Mouse (Mus musculus): ENCODE data around the gene Hist1h3e. TPM values are rescaled to one million over a fixed set of nuclear protein-coding genes. Genes with fewer than 3 reads are reported as not detected.

Hist1h3e gene
- polyA plus RNA-seq, 1 experiment = 36.8 TPM

- WGBS = 86% methylated on average over 5 of the region's 5 CpGs
- Histone ChIP-seq H3K4me3 (ENCODE audit: extremely low read depth, insufficient read depth, insufficient read length) (no peak overlapping the region), H3K27ac (ENCODE audit: insufficient read depth, low read length) (no peak overlapping the region), H3K36me3 (ENCODE audit: control insufficient read depth, insufficient read depth, low read length) (no peaks in the 10 kb centered on the region), H3K27me3 (ENCODE audit: control insufficient read depth, insufficient read depth, low read length) (no peaks in the 10 kb centered on the region), H3K4me1 (ENCODE audit: control insufficient read depth, insufficient read depth, insufficient read length) (no peaks in the 10 kb centered on the region)
- no peak for DNase-seq (ENCODE audit: low read depth in 1 of 2, low spot score in 2 of 2)
- no peak for TF ChIP-seq CTCF (IDR thresholded peaks at IDR 0.05; ENCODE audit: extremely low read depth, insufficient read depth, insufficient read length, insufficient replicate concordance)
- TF ChIP-seq POLR2A (IDR thresholded peaks at IDR 0.05; ENCODE audit: low read depth, low read length) = no peak
Observed at GRCm38 (mm10) chr13:23515281-23515680, 46.9 kb downstream of the Hist1h3e start.

GRCm38 (mm10) chr13:23513517-23513916, 48.7 kb downstream of the Hist1h3e start:
- TF ChIP-seq CTCF (IDR thresholded peaks at IDR 0.05; ENCODE audit: extremely low read depth, insufficient read depth, insufficient read length, insufficient replicate concordance) (no peak), POLR2A (IDR thresholded peaks at IDR 0.05; ENCODE audit: low read depth, low read length) (no peak)
- WGBS = 97% methylated on average over 1 of the region's 1 CpGs
- Histone ChIP-seq H3K27ac (ENCODE audit: insufficient read depth, low read length) (no peak overlapping the region), H3K4me3 (ENCODE audit: extremely low read depth, insufficient read depth, insufficient read length) (no peak overlapping the region), H3K36me3 (ENCODE audit: control insufficient read depth, insufficient read depth, low read length) (no peaks in the 10 kb centered on the region), H3K4me1 (ENCODE audit: control insufficient read depth, insufficient read depth, insufficient read length) (no peaks in the 10 kb centered on the region), H3K27me3 (ENCODE audit: control insufficient read depth, insufficient read depth, low read length) (no peaks in the 10 kb centered on the region)
- no peak for DNase-seq (ENCODE audit: low read depth in 1 of 2, low spot score in 2 of 2)

Other genes with a start within 250 kb of the Hist1h3e start
- 0.70 and 0.90 TPM in 2 replicates for gene Zfp322a, start 193.2 kb downstream of the Hist1h3e start, polyA plus RNA-seq (2012; rRNA removed)
- 1.8 TPM in 2 replicates for gene Abt1, start 138.5 kb downstream of the Hist1h3e start, polyA plus RNA-seq (2012; rRNA removed)
- 0.19 and 0.56 TPM in 2 replicates for gene Btn1a1, start 96.5 kb downstream of the Hist1h3e start, polyA plus RNA-seq (2012; rRNA removed)
- 0.04 TPM in 1 of 2 replicates, not detected in the other for gene Btn2a2, start 73.5 kb downstream of the Hist1h3e start, polyA plus RNA-seq (2012; rRNA removed)
- 26.5 and 53.6 TPM in 2 replicates for gene Hist1h4h, start 31.3 kb downstream of the Hist1h3e start, polyA plus RNA-seq (2012; rRNA removed)
- gene Hist1h2af, start 28.5 kb downstream of the Hist1h3e start, polyA plus RNA-seq (2012; rRNA removed) = 733 and 772 TPM in 2 replicates
- gene Hist1h3g, start 26.9 kb downstream of the Hist1h3e start, polyA plus RNA-seq (2012; rRNA removed) = 34.4 and 52.1 TPM in 2 replicates
- 4.9 and 8.4 TPM in 2 replicates for gene Hist1h2bh, start 19.0 kb downstream of the Hist1h3e start, polyA plus RNA-seq (2012; rRNA removed)
- gene Hist1h3f, start 18.3 kb downstream of the Hist1h3e start, polyA plus RNA-seq (2012; rRNA removed) = 10.2 and 16.1 TPM in 2 replicates
- gene Hist1h4f, start 10.7 kb downstream of the Hist1h3e start, polyA plus RNA-seq (2012; rRNA removed) = 24.8 and 33.8 TPM in 2 replicates
- gene Hist1h1d, start 9.1 kb downstream of the Hist1h3e start, polyA plus RNA-seq (2012; rRNA removed) = 0.30 and 0.39 TPM in 2 replicates
- 15.5 and 23.4 TPM in 2 replicates for gene Hist1h2ae, start 8.9 kb upstream of the Hist1h3e start, polyA plus RNA-seq (2012; rRNA removed)
- 57.5 and 66.9 TPM in 2 replicates for gene Hist1h2bg, start 9.0 kb upstream of the Hist1h3e start, polyA plus RNA-seq (2012; rRNA removed)
- gene Hist1h2bf, start 11.8 kb upstream of the Hist1h3e start, polyA plus RNA-seq (2012; rRNA removed) = 26.2 and 28.3 TPM in 2 replicates
- 12.2 and 23.2 TPM in 2 replicates for gene Hist1h2ad, start 12.0 kb upstream of the Hist1h3e start, polyA plus RNA-seq (2012; rRNA removed)
- gene Hist1h3d, start 13.4 kb upstream of the Hist1h3e start, polyA plus RNA-seq (2012; rRNA removed) = 20.9 and 27.9 TPM in 2 replicates
- 19.1 and 20.9 TPM in 2 replicates for gene Hist1h4d, start 19.2 kb upstream of the Hist1h3e start, polyA plus RNA-seq (2012; rRNA removed)
- 2.8 and 3.8 TPM in 2 replicates for gene Hist1h2be, start 58.8 kb upstream of the Hist1h3e start, polyA plus RNA-seq (2012; rRNA removed)
- 2.9 and 3.7 TPM in 2 replicates for gene Hist1h1e, start 60.2 kb upstream of the Hist1h3e start, polyA plus RNA-seq (2012; rRNA removed)
- gene Hist1h2ac, start 121.6 kb upstream of the Hist1h3e start, polyA plus RNA-seq (2012; rRNA removed) = 1.2 and 2.0 TPM in 2 replicates
- gene Hist1h2bc, start 121.8 kb upstream of the Hist1h3e start, polyA plus RNA-seq (2012; rRNA removed) = 41.8 and 44.4 TPM in 2 replicates
- gene Hist1h1t, start 133.4 kb upstream of the Hist1h3e start, polyA plus RNA-seq (2012; rRNA removed) = not detected in 2 replicates
- 20.0 and 33.6 TPM in 2 replicates for gene Hist1h4c, start 136.1 kb upstream of the Hist1h3e start, polyA plus RNA-seq (2012; rRNA removed)
- 20.7 and 26.1 TPM in 2 replicates for gene Hfe, start 148.5 kb upstream of the Hist1h3e start, polyA plus RNA-seq (2012; rRNA removed)
- gene Hist1h1c, start 176.4 kb upstream of the Hist1h3e start, polyA plus RNA-seq (2012; rRNA removed) = 20.9 and 25.5 TPM in 2 replicates
- gene Hist1h3c, start 183.2 kb upstream of the Hist1h3e start, polyA plus RNA-seq (2012; rRNA removed) = 35.9 and 50.3 TPM in 2 replicates
- gene Hist1h2bb, start 184.4 kb upstream of the Hist1h3e start, polyA plus RNA-seq (2012; rRNA removed) = 23.7 and 32.9 TPM in 2 replicates
- gene Hist1h2ab, start 188.8 kb upstream of the Hist1h3e start, polyA plus RNA-seq (2012; rRNA removed) = 28.4 and 40.3 TPM in 2 replicates
- 54.9 and 68.9 TPM in 2 replicates for gene Hist1h3b, start 189.9 kb upstream of the Hist1h3e start, polyA plus RNA-seq (2012; rRNA removed)
- 19.0 and 27.4 TPM in 2 replicates for gene Hist1h4b, start 194.6 kb upstream of the Hist1h3e start, polyA plus RNA-seq (2012; rRNA removed)
- gene Hist1h4a, start 198.9 kb upstream of the Hist1h3e start, polyA plus RNA-seq (2012; rRNA removed) = 16.1 and 29.5 TPM in 2 replicates
- gene Hist1h3a, start 200.0 kb upstream of the Hist1h3e start, polyA plus RNA-seq (2012; rRNA removed) = 38.4 and 54.1 TPM in 2 replicates
- 1.3 and 1.5 TPM in 2 replicates for gene Hist1h1a, start 201.3 kb upstream of the Hist1h3e start, polyA plus RNA-seq (2012; rRNA removed)
- not detected in 2 replicates for gene Trim38, start 207.5 kb upstream of the Hist1h3e start, polyA plus RNA-seq (2012; rRNA removed)
- not detected in 2 replicates for gene Slc17a2, start 244.6 kb upstream of the Hist1h3e start, polyA plus RNA-seq (2012; rRNA removed)

All from spleen, adult 2 months (tissue).